Mouse (Mus musculus): ENCODE measurements around the gene Aadac.

DNA sequence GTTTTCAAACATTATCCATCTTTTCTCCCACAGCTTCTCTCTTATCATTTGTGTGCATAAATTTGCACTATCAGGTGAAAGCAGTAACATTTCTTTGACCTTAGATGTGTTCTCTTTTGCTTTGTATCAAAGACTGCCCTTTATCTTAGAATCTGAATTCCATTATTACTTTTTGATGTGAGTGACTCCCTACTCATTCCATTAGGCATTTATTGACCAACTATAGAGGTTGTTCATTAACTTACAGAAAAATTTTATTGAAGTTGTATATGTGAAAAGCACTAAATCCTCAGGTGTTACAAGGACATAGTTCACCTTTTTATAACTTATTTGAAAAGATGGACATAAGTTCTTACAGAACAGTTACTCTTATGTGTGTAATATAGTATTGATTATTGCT lies 21.9 kb upstream of the Aadac start:
- TF ChIP-seq CTCF (IDR thresholded peaks at IDR 0.05; ENCODE audit: borderline replicate concordance, extremely low read depth, insufficient read depth, insufficient read length) (no peak), POLR2A (IDR thresholded peaks at IDR 0.05; ENCODE audit: borderline replicate concordance, extremely low read depth, insufficient read depth, insufficient read length, poor library complexity, severe bottlenecking) (no peak)

Data from brain, embryonic 14.5 days (tissue).